Mouse (Mus musculus) lung, postnatal 0 days (tissue): ENCODE measurements at regions not wholly inside any gene's neighbourhood (a gene's known extent, or its start where the extent isn't known, plus 50 kb on each side); places are given as distances from the start of the nearest gene placed in this dataset.

Experiments used
- CTCF ChIP-seq: IDR thresholded peaks from 2 replicates; pipeline ENCODE4 v1.5.1; 2016; ENCODE audit warnings: antibody characterized with exemption, mild to moderate bottlenecking
- EP300 ChIP-seq: IDR thresholded peaks from 2 replicates; pipeline ENCODE4 v1.6.1; 2016; ENCODE audit warnings: antibody characterized with exemption, mild to moderate bottlenecking, control low read depth

DNA sequence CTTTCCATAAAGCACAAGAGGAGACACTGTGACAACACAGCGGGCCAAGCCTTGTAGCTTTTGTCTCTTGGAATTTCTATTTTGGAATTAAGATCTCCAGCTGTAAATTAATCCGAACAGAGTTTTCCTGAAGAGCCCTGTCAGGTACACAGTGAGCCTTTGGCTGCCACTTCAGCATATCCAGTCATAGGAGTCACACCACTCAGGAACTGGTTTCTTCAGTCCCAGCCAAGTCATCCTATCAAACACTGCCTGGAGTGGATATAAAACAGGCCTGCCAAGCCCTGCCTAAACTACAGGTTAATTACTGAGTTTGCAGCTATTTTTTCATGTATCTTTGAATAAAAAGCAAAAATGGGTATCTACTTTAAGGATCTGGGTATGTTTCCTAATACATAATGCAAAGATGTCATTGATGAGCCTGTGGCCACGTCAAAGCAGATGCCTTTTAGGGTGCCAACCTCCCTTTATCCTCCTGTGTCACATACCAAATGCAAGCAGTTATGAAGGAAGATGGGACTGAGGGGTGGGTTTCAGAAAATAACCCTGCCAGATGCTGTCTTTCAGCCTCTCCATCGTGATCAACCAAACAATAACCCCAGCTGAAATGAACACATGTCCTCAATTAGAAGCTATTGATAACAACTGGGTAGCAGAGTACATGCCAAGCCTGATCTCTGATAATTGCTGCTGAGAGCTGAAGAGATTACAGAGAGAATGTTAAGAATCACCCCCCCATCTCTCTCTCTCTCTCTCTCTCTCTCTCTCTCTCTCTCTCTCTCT, 471.3 kb downstream of the Tm4sf1 start:
- TF ChIP-seq CTCF, result no peak
- no peak for TF ChIP-seq EP300
